Mouse (Mus musculus) frontal cortex, adult 2 months (tissue): ENCODE data around the gene Lamtor3. TPM values are rescaled to one million over a fixed set of nuclear protein-coding genes. Genes with fewer than 3 reads are reported as not detected.
"Not testable (repeated sequence)": the region's sequence is repeated elsewhere in the genome, so short reads cannot be mapped to it uniquely, and the experiment has no call there.

Experiments used
- DNase-seq, 2 experiments: peaks; one replicate each; pipeline ENCODE4 v3.0.0; 2022; ENCODE audit warnings: low spot score in 1 of 2; ENCODE audit errors: extremely low spot score in 1 of 2
- polyA plus RNA-seq: library from polyadenylated mRNA; depleted of rRNA; stranded (reverse); fragments of >200 nt; gene quantifications from 2 replicates; pipeline ENCODE4 v1.2.3, GENCODE M21; 2012; rRNA removed

Gene Lamtor3
- polyA plus RNA-seq, 1 experiment = 95.0 TPM

- no peak for DNase-seq
Measured at GRCm38 (mm10) chr3:137958352-137958751, 40.0 kb downstream of the Lamtor3 start.

- no peak for DNase-seq
Measured at GRCm38 (mm10) chr3:137959456-137959855, 41.1 kb downstream of the Lamtor3 start.

- no peak for DNase-seq
Measured at GRCm38 (mm10) chr3:137961736-137962385, 43.6 kb downstream of the Lamtor3 start.

- no peak for DNase-seq
Measured at GRCm38 (mm10) chr3:137963508-137963907, 45.2 kb downstream of the Lamtor3 start.

- DNase-seq = not testable (repeated sequence)
Measured at GRCm38 (mm10) chr3:137964014-137964413, 45.7 kb downstream of the Lamtor3 start.

GRCm38 (mm10) chr3:137968105-137968819 lies 50.0 kb downstream of the Lamtor3 start:
- DNase-seq = no peak

- DNase-seq = no peak
Measured at GRCm38 (mm10) chr3:137968820-137969486, 50.6 kb downstream of the Lamtor3 start.

GRCm38 (mm10) chr3:137969951-137970350 lies 51.6 kb downstream of the Lamtor3 start:
- no peak for DNase-seq

GRCm38 (mm10) chr3:137972224-137972623 lies 53.9 kb downstream of the Lamtor3 start:
- DNase-seq = no peak

- no peak for DNase-seq
Measured at GRCm38 (mm10) chr3:137972989-137973388, 54.7 kb downstream of the Lamtor3 start.

- DNase-seq = no peak
Measured at GRCm38 (mm10) chr3:137974306-137974705, 56.0 kb downstream of the Lamtor3 start.

- no peak for DNase-seq
Measured at GRCm38 (mm10) chr3:137975435-137975834, 57.1 kb downstream of the Lamtor3 start.

- no peak for DNase-seq
Measured at GRCm38 (mm10) chr3:137975856-137976423, 57.6 kb downstream of the Lamtor3 start.

- no peak for DNase-seq
Measured at GRCm38 (mm10) chr3:137976943-137977628, 58.8 kb downstream of the Lamtor3 start.

GRCm38 (mm10) chr3:137977629-137978041 lies 59.3 kb downstream of the Lamtor3 start:
- DNase-seq = peak in 1 of 2 experiments; percentile 25

- no peak for DNase-seq
Measured at GRCm38 (mm10) chr3:137978233-137978632, 59.9 kb downstream of the Lamtor3 start.

Other genes starting within 250 kb of the Lamtor3 start
- gene Gm21962, start 247.0 kb upstream of the Lamtor3 start, polyA plus RNA-seq = not detected in 2 replicates
- 304 and 368 TPM in 2 replicates for gene H2afz, start 54.0 kb upstream of the Lamtor3 start, polyA plus RNA-seq
- 20.8 and 22.6 TPM in 2 replicates for gene Dnajb14, start 50.8 kb upstream of the Lamtor3 start, polyA plus RNA-seq
- 5.4 and 6.4 TPM in 2 replicates for gene Dapp1, start 63.0 kb downstream of the Lamtor3 start, polyA plus RNA-seq
- 1.3 and 1.6 TPM in 2 replicates for gene 1110002E22Rik, start 146.5 kb downstream of the Lamtor3 start, polyA plus RNA-seq
- gene Gm5105, start 148.9 kb downstream of the Lamtor3 start, polyA plus RNA-seq = 0.25 and 0.66 TPM in 2 replicates
- 9.0 TPM in 2 replicates for gene Trmt10a, start 224.9 kb downstream of the Lamtor3 start, polyA plus RNA-seq
- gene Mttp, start 226.5 kb downstream of the Lamtor3 start, polyA plus RNA-seq = 8.0 and 9.1 TPM in 2 replicates